Mouse (Mus musculus) neutrophil, adult 5-6 weeks (primary cell): ENCODE measurements around the gene Slc30a2. TPM values are rescaled to one million over a fixed set of nuclear protein-coding genes. Genes with fewer than 3 reads are reported as not detected.
A peak's percentile ranks its signal among the peaks of the same experiment; 100 is the strongest.
"Not testable (repeated sequence)": the region's sequence is repeated elsewhere in the genome, so short reads cannot be mapped to it uniquely, and the experiment has no call there.

Experiments used
- ATAC-seq: fragments of 151-379, 151-347 bp; 2 replicates; pipeline ENCODE4 v1.8.0; 2017; ENCODE audit warnings: mild to moderate bottlenecking, moderate TSS enrichment; ENCODE audit not compliant: insufficient number of reproducible peaks, poor library complexity, low FRiP score, severe bottlenecking; ENCODE audit errors: extremely low read depth
- total RNA-seq: library from RNA; stranded (forward); fragments of 200-1000 nt; gene quantifications from 2 replicates; pipeline ENCODE4 v1.2.3, GENCODE M21; 2017

Gene Slc30a2
- total RNA-seq, 1 experiment from 2014 or later = not detected

DNA sequence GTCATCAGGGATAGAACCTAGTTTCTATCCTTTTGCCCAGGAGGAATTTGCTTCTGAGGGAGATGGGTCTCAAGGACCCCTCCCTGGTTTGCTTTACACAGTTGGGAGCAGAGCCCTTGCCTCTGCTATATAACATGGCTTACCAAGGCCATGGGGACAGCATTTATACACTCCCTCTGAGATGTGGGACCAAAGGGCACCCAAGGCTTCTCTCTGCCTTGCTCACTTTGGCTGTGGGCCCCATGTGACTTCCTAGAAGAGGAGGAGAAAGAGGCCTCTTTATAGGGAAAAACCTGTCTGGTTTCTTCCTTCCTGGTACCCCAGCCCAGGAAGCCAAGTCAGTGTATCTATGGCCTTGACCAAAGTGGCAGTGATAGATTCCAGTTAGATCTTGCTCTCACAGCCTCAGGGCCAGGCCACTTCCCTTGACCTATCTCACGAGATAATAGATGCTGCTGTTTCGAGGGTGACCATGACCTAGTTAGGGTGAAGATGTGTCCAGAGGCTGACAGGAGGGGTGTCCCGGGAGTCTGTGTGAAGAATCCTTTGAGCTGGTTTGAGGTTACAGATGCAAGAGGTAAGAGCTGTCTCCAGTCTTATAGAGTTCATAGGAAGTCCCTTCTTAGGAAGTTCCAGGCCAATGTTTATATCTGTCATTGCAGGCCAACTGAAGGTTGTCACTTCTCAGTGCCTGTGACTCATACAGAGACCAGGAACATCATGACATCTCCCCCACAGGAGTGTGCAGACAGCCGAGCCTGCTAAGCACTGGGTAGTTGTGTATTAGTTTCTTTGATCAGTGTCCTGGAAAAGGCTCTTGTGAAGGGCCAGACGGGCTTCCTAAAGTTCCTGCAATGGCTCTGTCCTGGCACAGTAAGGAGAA, 10.8 kb downstream of the Slc30a2 start:
- ATAC-seq = no peak

GRCm38 (mm10) chr4:134355841-134356452, 13.0 kb downstream of the Slc30a2 start:
- ATAC-seq = no peak

- 0 out of 2 replicates have a peak, but pooled peaks have one; percentile 37 for ATAC-seq
These were observed 13.8 kb downstream of the Slc30a2 start for GRCm38 (mm10) chr4:134356591-134357460.

DNA sequence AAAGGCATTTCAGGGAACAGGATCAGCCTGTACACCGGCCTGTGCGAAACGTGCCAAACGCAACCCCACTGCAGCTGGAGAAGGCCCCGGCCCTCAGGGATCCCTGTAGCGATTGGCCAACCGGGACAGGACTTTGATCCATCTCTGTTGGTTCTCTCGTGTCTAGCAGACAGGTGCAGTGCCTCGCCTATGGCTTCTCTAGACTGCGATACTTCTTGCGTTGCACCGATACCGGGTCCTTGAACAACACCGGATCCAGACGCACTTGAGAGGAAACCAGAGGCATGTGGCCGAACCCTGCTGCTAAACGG, 14.4 kb downstream of the Slc30a2 start:
- no peak for ATAC-seq

DNA sequence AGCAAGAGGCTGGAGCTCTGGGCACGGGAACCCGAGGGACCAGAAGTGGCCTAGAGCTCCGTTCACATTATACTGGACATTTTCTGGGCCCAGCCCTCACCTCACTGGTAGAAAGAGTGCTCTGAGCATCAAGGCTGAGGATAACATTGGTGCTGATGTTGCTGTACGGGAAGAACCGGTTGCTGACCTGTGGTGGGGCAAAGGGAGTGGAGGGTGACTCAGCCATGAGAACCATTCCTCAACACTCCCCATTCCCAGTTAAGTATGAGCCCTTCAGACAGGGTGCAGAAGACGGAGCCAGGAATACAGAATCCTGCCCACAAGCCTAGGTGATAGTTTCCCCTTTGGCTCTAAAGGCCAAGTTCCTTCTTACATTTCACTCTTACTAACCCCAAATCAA, 16.7 kb downstream of the Slc30a2 start:
- no peak for ATAC-seq

- peak; percentile 64 for ATAC-seq
These were observed 18.2 kb downstream of the Slc30a2 start for GRCm38 (mm10) chr4:134361215-134361614.

DNA sequence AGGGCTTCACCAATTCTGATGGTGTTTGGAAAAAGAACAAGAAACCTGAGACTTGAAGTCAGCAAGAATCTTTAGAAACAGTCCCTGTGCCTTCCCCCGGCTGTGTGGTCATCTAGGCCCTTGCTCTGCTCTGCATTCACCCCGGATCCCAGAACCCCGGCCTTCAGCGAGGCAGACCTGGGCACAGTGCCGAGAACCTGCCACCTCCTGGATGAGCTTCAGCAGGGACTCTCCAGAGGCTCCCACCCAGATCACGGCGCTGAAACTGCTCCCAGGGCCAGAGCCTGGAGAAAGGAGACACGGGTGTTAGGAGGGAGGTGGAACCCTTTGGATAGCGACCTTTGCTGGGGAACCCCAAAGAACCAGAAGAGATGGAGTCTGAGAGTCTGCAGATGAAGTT, 19.1 kb downstream of the Slc30a2 start:
- no peak for ATAC-seq

- peak; percentile 72 for ATAC-seq
These were observed 19.6 kb downstream of the Slc30a2 start for GRCm38 (mm10) chr4:134362586-134362985.

- ATAC-seq = no peak
These were observed 22.3 kb downstream of the Slc30a2 start for GRCm38 (mm10) chr4:134365280-134365679.

- ATAC-seq = no peak
These were observed 27.8 kb downstream of the Slc30a2 start for GRCm38 (mm10) chr4:134370649-134371221.

GRCm38 (mm10) chr4:134371316-134371855, 28.4 kb downstream of the Slc30a2 start:
- no peak for ATAC-seq

- peak; percentile 66; the same call in 1 of the 2 replicates for ATAC-seq
These were observed 29.3 kb downstream of the Slc30a2 start for GRCm38 (mm10) chr4:134372294-134372747.

- ATAC-seq = no peak
These were observed 30.3 kb downstream of the Slc30a2 start for GRCm38 (mm10) chr4:134373295-134373694.

- ATAC-seq = no peak
These were observed 31.3 kb downstream of the Slc30a2 start for GRCm38 (mm10) chr4:134374306-134374705.

- ATAC-seq = no peak
These were observed 35.2 kb downstream of the Slc30a2 start for GRCm38 (mm10) chr4:134378089-134378615.

- ATAC-seq = no peak
These were observed 36.5 kb downstream of the Slc30a2 start for GRCm38 (mm10) chr4:134379510-134379909.

DNA sequence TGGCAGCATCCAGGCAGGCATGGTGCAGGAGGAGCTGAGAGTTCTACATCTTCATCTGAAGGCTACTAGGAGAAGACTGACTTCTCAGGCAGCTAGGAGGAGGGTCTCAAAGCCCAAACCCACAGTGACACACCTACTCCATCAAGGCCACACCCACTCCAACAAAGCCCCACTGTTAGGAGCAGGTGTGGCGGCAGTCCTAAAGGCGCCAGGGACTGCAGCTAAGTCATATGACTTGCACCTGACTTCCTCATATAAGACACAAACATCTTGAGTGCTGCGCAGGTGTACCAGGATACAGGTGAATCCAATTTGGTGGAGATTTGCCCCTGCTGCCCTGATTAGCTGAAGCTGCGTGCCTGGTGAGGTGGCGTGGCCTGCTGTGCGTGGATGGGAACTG, 40.8 kb downstream of the Slc30a2 start, which contains the start of gene Extl1:
TSS of gene Extl1 (minus strand) at position 101 of the 400 bp plus-strand sequence.
- ATAC-seq = not testable (repeated sequence)

DNA sequence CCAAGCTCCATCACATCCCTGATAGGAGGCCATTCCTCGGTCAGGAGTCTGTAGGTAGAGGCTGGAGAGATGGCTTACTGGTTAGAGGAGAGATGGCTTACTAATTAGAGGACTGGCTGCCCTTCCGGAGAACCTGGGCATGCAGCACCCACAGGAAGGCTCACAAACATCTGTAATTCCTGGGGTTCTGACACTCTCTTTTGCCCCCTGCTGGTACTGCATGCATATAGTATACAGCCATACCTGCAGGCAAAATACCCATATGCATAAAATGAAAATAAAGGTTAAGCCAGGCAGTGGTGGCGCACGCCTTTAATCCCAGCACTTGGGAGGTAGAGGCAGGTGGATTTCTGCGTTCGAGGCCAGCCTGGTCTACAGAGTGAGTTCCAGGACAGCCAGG, 44.3 kb downstream of the Slc30a2 start:
- no peak for ATAC-seq
